In genomic region chr19:43629088-43629487, GRCm38 (mm10) we compare ENCODE assay signal across 28 mouse cellular contexts. TPM values are rescaled to one million over a fixed set of nuclear protein-coding genes. Genes with fewer than 3 reads are reported as not detected.
"Had no signal": no experiment of that assay in that cellular context is flagged by ENCODE, and none has a peak within 500 bp of the region (broad histone marks: within the 10 kb centered on the region; RNA-seq: fewer than 3 reads in every experiment).

No protein-coding gene starts in this region.

- H3K27ac ChIP-seq: left cerebral cortex, adult 2 months; liver, embryonic 13.5 days; midbrain, embryonic 12.5 days; midbrain, embryonic 15.5 days; neural tube, embryonic 13.5 days had no signal

- H3K9me3 ChIP-seq: liver, embryonic 13.5 days; midbrain, embryonic 12.5 days; midbrain, embryonic 15.5 days; neural tube, embryonic 13.5 days had no signal

- H3K4me2 ChIP-seq: liver, embryonic 13.5 days; midbrain, embryonic 12.5 days; midbrain, embryonic 15.5 days; neural tube, embryonic 13.5 days had no signal

- H3K4me3 ChIP-seq: left cerebral cortex, adult 2 months; liver, embryonic 13.5 days; midbrain, embryonic 12.5 days; midbrain, embryonic 15.5 days; myocyte; neural tube, embryonic 13.5 days had no signal

- H3K36me3 ChIP-seq: liver, embryonic 13.5 days; midbrain, embryonic 12.5 days; midbrain, embryonic 15.5 days; neural tube, embryonic 13.5 days had no signal

- ATAC-seq: intestine, embryonic 16.5 days; midbrain, embryonic 15.5 days had no signal

- H3K4me1 ChIP-seq: midbrain, embryonic 15.5 days had no signal

- H3K9ac ChIP-seq: liver, embryonic 13.5 days; midbrain, embryonic 12.5 days; midbrain, embryonic 15.5 days; neural tube, embryonic 13.5 days had no signal

- DNase-seq: kidney, adult 18-20 months; kidney, postnatal 25 days; layer of hippocampus, postnatal 36 days; liver, embryonic 13.5 days; lung, adult 2 months; lung, postnatal 14 days; lung, postnatal 4 days; retina, postnatal 1 day; right cerebral cortex, postnatal 25 days; thymus, postnatal 25 days had no signal

RNA-seq across cellular contexts. Expression of gene Nkx2-3, which starts 17.0 kb away (rescaled TPM):
- total RNA-seq: layer of hippocampus, adult 8-10 months; layer of hippocampus, postnatal 10 days; layer of hippocampus, postnatal 36 days; left cerebral cortex, adult 2 months; left cerebral cortex, postnatal 10 days; left cerebral cortex, postnatal 36 days; liver, adult 2 months; megakaryocyte-erythroid progenitor cell, adult 5-6 weeks; monocyte, adult 5-6 weeks; neutrophil, adult 5-6 weeks had no signal
- polyA plus RNA-seq: limb, embryonic 11.5 days; limb, embryonic 14.5 days; lung, adult 2 months; lung, embryonic 16.5 days; myocyte; neural tube, embryonic 13.5 days; thymus, postnatal 0 days had no signal
